Mouse (Mus musculus) testis, adult 10 weeks (tissue): ENCODE measurements around the gene Kin. TPM values are rescaled to one million over a fixed set of nuclear protein-coding genes. Genes with fewer than 3 reads are reported as not detected.

ENCODE experiments used
- polyA plus RNA-seq: library from polyadenylated mRNA; stranded (reverse); fragments of 350-450 nt; fragmentation: Illumina TruSeq; extraction: RNeasy Lipid Tissue Mini Kit (QIAGEN cat#74804); gene quantifications from one replicate; pipeline ENCODE4 v1.2.3, GENCODE M21; 2014; ENCODE audit warnings: low read depth, low replicate concordance

Kin gene
- polyA plus RNA-seq: 8.9 TPM

GRCm38 (mm10) chr2:10080310-10081010 is at the start of gene Kin, which contains the start of gene Atp5c1:
TSS of gene Kin (plus strand) at chr2:10080593.
TSS of gene Atp5c1 (minus strand) at chr2:10080510.

GRCm38 (mm10) chr2:10048461-10048860 is 31.9 kb upstream of the Kin start, which contains the start of gene Taf3:
TSS of gene Taf3 (minus strand) at chr2:10048596.

GRCm38 (mm10) chr2:10131296-10131695 is 50.9 kb downstream of the Kin start, which contains the start of gene Itih2:
TSS of gene Itih2 (minus strand) at chr2:10131396.

Other genes with a start within 250 kb of the Kin start
- 5.0 TPM for gene 4930412O13Rik, start 199.3 kb upstream of the Kin start, polyA plus RNA-seq
- gene 9230102O04Rik, start 191.1 kb upstream of the Kin start, polyA plus RNA-seq: not detected
- 1.0 TPM for gene Gata3, start 190.6 kb upstream of the Kin start, polyA plus RNA-seq
- gene Taf3, start 32.0 kb upstream of the Kin start, polyA plus RNA-seq: 15.0 TPM
- 283 TPM for gene Atp5c1, start 83 bp upstream of the Kin start, polyA plus RNA-seq
- gene Itih2, start 50.8 kb downstream of the Kin start, polyA plus RNA-seq: 19.8 TPM
- gene Itih5, start 73.0 kb downstream of the Kin start, polyA plus RNA-seq: 6.0 TPM